Mouse (Mus musculus): ENCODE measurements around the gene Zfp276.
A peak's percentile ranks its signal among the peaks of the same experiment; 100 is the strongest.
"Not testable (repeated sequence)": the region's sequence is repeated elsewhere in the genome, so short reads cannot be mapped to it uniquely, and the experiment has no call there.

The Zfp276 gene

GRCm38 (mm10) chr8:123254099-123254885 lies at the start of gene Zfp276, which contains the start of gene Vps9d1:
Gene Zfp276, plus strand, starts transcription at chr8:123254195.
Gene Vps9d1, minus strand, starts transcription at chr8:123254348.
- peak; percentile 93 for DNase-seq (ENCODE audit: inconsistent ontology term)

- DNase-seq (ENCODE audit: inconsistent ontology term), result peak; percentile 16
Measured at GRCm38 (mm10) chr8:123211876-123212275, 42.1 kb upstream of the Zfp276 start.

GRCm38 (mm10) chr8:123212321-123213117 lies 41.5 kb upstream of the Zfp276 start, which contains the start of the genes Chmp1a and Spata33:
Gene Chmp1a, minus strand, starts transcription at chr8:123212763.
Gene Spata33, plus strand, starts transcription at chr8:123212832.
- DNase-seq (ENCODE audit: inconsistent ontology term), result peak; percentile 98

- peak; percentile 32 for DNase-seq (ENCODE audit: inconsistent ontology term)
Measured at GRCm38 (mm10) chr8:123213118-123213772, 40.8 kb upstream of the Zfp276 start.

- DNase-seq (ENCODE audit: inconsistent ontology term), result no peak
Measured at GRCm38 (mm10) chr8:123215430-123215829, 38.6 kb upstream of the Zfp276 start.

GRCm38 (mm10) chr8:123220917-123221316 lies 33.1 kb upstream of the Zfp276 start:
- no peak for DNase-seq (ENCODE audit: inconsistent ontology term)

- peak; percentile 88 for DNase-seq (ENCODE audit: inconsistent ontology term)
Measured at GRCm38 (mm10) chr8:123224278-123225266, 29.4 kb upstream of the Zfp276 start, which contains the start of gene Cdk10. Gene Cdk10, plus strand, starts transcription at chr8:123224842.

- DNase-seq (ENCODE audit: inconsistent ontology term), result no peak
Measured at GRCm38 (mm10) chr8:123228416-123228815, 25.6 kb upstream of the Zfp276 start.

GRCm38 (mm10) chr8:123230326-123230725 lies 23.7 kb upstream of the Zfp276 start:
- DNase-seq (ENCODE audit: inconsistent ontology term), result not testable (repeated sequence)

- DNase-seq (ENCODE audit: inconsistent ontology term), result no peak
Measured at GRCm38 (mm10) chr8:123231742-123232141, 22.3 kb upstream of the Zfp276 start.

GRCm38 (mm10) chr8:123232553-123232952 lies 21.4 kb upstream of the Zfp276 start:
- no peak for DNase-seq (ENCODE audit: inconsistent ontology term)

- no peak for DNase-seq (ENCODE audit: inconsistent ontology term)
Measured at GRCm38 (mm10) chr8:123233300-123233699, 20.7 kb upstream of the Zfp276 start.

- DNase-seq (ENCODE audit: inconsistent ontology term), result no peak
Measured at GRCm38 (mm10) chr8:123233760-123234159, 20.2 kb upstream of the Zfp276 start.

- peak; percentile 28 for DNase-seq (ENCODE audit: inconsistent ontology term)
Measured at GRCm38 (mm10) chr8:123234918-123235519, 19.0 kb upstream of the Zfp276 start.

GRCm38 (mm10) chr8:123235520-123236497 lies 18.2 kb upstream of the Zfp276 start, which contains the start of gene Spata2l:
Gene Spata2l, minus strand, starts transcription at chr8:123236233.
- DNase-seq (ENCODE audit: inconsistent ontology term), result peak; percentile 88

- DNase-seq (ENCODE audit: inconsistent ontology term), result no peak
Measured at GRCm38 (mm10) chr8:123239398-123239797, 14.6 kb upstream of the Zfp276 start.

GRCm38 (mm10) chr8:123242107-123242923 lies 11.7 kb upstream of the Zfp276 start:
- DNase-seq (ENCODE audit: inconsistent ontology term), result no peak

GRCm38 (mm10) chr8:123243053-123243452 lies 10.9 kb upstream of the Zfp276 start:
- DNase-seq (ENCODE audit: inconsistent ontology term), result no peak
